Comparison of ENCODE assay signal across 30 mouse cellular contexts in the genomic region with DNA sequence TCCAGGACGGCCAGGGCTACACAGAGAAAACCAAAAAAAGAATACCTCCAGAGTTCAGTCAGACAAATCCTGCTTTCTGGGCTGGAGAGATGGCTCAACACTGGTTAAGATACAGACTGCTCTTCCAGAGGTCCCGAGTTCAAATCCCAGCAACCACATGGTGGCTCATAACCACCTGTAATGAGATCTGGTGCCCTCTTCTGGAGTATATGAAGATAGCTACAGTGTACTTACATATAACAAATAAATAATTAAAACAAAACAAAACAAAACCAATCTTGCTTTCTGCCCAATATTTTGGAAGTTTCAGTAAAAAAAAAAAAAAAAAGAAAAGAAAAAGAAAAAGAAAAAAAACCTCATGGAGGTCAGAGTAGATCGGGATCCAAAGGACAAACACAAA. TPM values are rescaled to one million over a fixed set of nuclear protein-coding genes. Genes with fewer than 3 reads are reported as not detected.
DNase-seq lines count a peak whose midpoint lies in the region; ATAC-seq and TF ChIP-seq lines count a peak whose summit lies in the region.
"Had no signal": no experiment of that assay in that cellular context is flagged by ENCODE, and none has a peak within 500 bp of the region (broad histone marks: within the 10 kb centered on the region; RNA-seq: fewer than 3 reads in every experiment).

No protein-coding gene starts in this region.

- H3K27me3 ChIP-seq in heart, adult 2 months (ENCODE audit: control insufficient read depth, insufficient read depth, low read length), result no peaks in the 10 kb centered on the region
- no peaks in the 10 kb centered on the region for H3K27me3 ChIP-seq in liver, postnatal 0 days (ENCODE audit: insufficient read depth, low read length)
- H3K27me3 ChIP-seq: heart, embryonic 15.5 days; hindbrain, embryonic 13.5 days; limb, embryonic 12.5 days; megakaryocyte, embryonic 14.5 days; midbrain, embryonic 12.5 days had no signal

- H3K4me2 ChIP-seq in liver, postnatal 0 days (ENCODE audit: low read depth, low read length), result no peak overlapping the region
- H3K4me2 ChIP-seq: heart, embryonic 15.5 days; hindbrain, embryonic 13.5 days; limb, embryonic 12.5 days; liver, embryonic 11.5 days; midbrain, embryonic 12.5 days had no signal

- TF ChIP-seq EP300 in heart, adult 2 months (IDR thresholded peaks at IDR 0.05; ENCODE audit: insufficient read depth, low read depth, low read length), result no peak
- no peak for TF ChIP-seq EP300 in liver, postnatal 0 days (IDR thresholded peaks at IDR 0.05; ENCODE audit: low read depth)

- H3K9me3 ChIP-seq in liver, postnatal 0 days (ENCODE audit: low read length), result no peaks in the 10 kb centered on the region
- H3K9me3 ChIP-seq: heart, embryonic 10.5 days; heart, embryonic 15.5 days; hindbrain, embryonic 13.5 days; limb, embryonic 12.5 days; megakaryocyte, embryonic 14.5 days; midbrain, embryonic 12.5 days had no signal

- H3K79me2 ChIP-seq in heart, adult 2 months (replicated peaks; ENCODE audit: control insufficient read depth, insufficient read depth, low read length), result 0 out of 2 replicates have a peak, but pooled peaks cover 2% of the 10 kb centered on the region

- no peak overlapping the region for H3K9ac ChIP-seq in heart, adult 2 months (ENCODE audit: low read depth, low read length)
- H3K9ac ChIP-seq in liver, postnatal 0 days (replicated peaks), result no peak overlapping the region
- H3K9ac ChIP-seq: heart, embryonic 15.5 days; hindbrain, embryonic 13.5 days; limb, embryonic 12.5 days; midbrain, embryonic 12.5 days had no signal

- no peak overlapping the region for H3K4me3 ChIP-seq in heart, adult 2 months
- no peak overlapping the region for H3K4me3 ChIP-seq in liver, postnatal 0 days (ENCODE audit: low read depth, low read length)
- H3K4me3 ChIP-seq: erythroblast, embryonic 14.5 days; heart, embryonic 10.5 days; heart, embryonic 15.5 days; hindbrain, embryonic 13.5 days; limb, embryonic 12.5 days; megakaryocyte, embryonic 14.5 days; midbrain, embryonic 12.5 days had no signal

- H3K36me3 ChIP-seq in heart, adult 2 months (ENCODE audit: control insufficient read depth, insufficient read depth, low read length), result no peaks in the 10 kb centered on the region
- H3K36me3 ChIP-seq in liver, postnatal 0 days (replicated peaks; ENCODE audit: insufficient read depth, low read length), result peaks cover 44% of the 10 kb centered on the region

- 97% methylated on average over 3 of the region's 3 CpGs for WGBS in heart, adult 2 months
- WGBS in liver, postnatal 0 days (ENCODE audit: insufficient replicate concordance), result 84% methylated on average over 3 of the region's 3 CpGs

- H3K4me1 ChIP-seq in heart, adult 2 months (ENCODE audit: control insufficient read depth, insufficient read depth, low read length), result peaks cover 5% of the 10 kb centered on the region
- H3K4me1 ChIP-seq in liver, postnatal 0 days (ENCODE audit: insufficient read depth), result 0 out of 2 replicates have a peak, but pooled peaks cover 4% of the 10 kb centered on the region
- H3K4me1 ChIP-seq: hindbrain, embryonic 13.5 days; limb, embryonic 12.5 days; midbrain, embryonic 12.5 days had no signal

- intact Hi-C loops in heart, adult 2 months (cut with DNase I), result no loop called here
- intact Hi-C loops in heart, postnatal 10 days (cut with DNase I), result no loop called here

- TF ChIP-seq POLR2A in heart, adult 2 months (IDR thresholded peaks at IDR 0.05; ENCODE audit: insufficient read depth, low read depth, low read length), result no peak

- ATAC-seq in liver, postnatal 0 days, result no peak
- no peak for ATAC-seq in megakaryocyte progenitor cell, adult 5-6 weeks (replicated peaks; ENCODE audit: poor library complexity)
- ATAC-seq: forebrain, embryonic 16.5 days had no signal

- no peak overlapping the region for H3K27ac ChIP-seq in heart, adult 2 months
- H3K27ac ChIP-seq in liver, postnatal 0 days (ENCODE audit: low read depth), result no peak overlapping the region
- H3K27ac ChIP-seq: heart, embryonic 10.5 days; heart, embryonic 15.5 days; hindbrain, embryonic 13.5 days; limb, embryonic 12.5 days; midbrain, embryonic 12.5 days had no signal

- peak; percentile 41 for TF ChIP-seq CTCF in heart, adult 2 months (IDR thresholded peaks at IDR 0.05)
- TF ChIP-seq CTCF in liver, postnatal 0 days (IDR thresholded peaks at IDR 0.05; ENCODE audit: low read depth), result peak; percentile 4; the same call in 1 of the 2 replicates

- DNase-seq in heart, adult 2 months, result no peak
- DNase-seq in heart, postnatal 10 days, result no peak
- no peak for DNase-seq in liver, postnatal 0 days
- no peak for DNase-seq in liver
- DNase-seq in CD4-positive helper T cell, adult 2 months (ENCODE audit: low read depth, low spot score), result peak; percentile 26
- peak; percentile 62 for DNase-seq in R1 (ENCODE audit: low read depth, low spot score)
- no peak for DNase-seq in frontal cortex, postnatal 10 days (ENCODE audit: low spot score in 2 of 2)
- DNase-seq: adrenal gland, postnatal 25 days; B cell, adult 2 months; cerebellum, adult 18-20 months; cerebellum, postnatal 10 days; gastrocnemius, postnatal 14 days; heart, postnatal 36 days; kidney, adult 11 months; kidney, postnatal 36 days; lung, postnatal 36 days; right cerebral cortex, postnatal 25 days; spleen, adult 18-20 months; thymus, adult 18-20 months; thymus, postnatal 36 days had no signal

RNA-seq across cellular contexts. Expression of gene Mrps7, which starts 8.5 kb away (rescaled TPM):
- 10 to 100 TPM; 74.6 to 80.1 TPM for total RNA-seq in heart, adult 2 months (2021)
- polyA plus RNA-seq in heart, adult 2 months (2012; rRNA removed), result 33.9 and 40.2 TPM in 2 replicates
- total RNA-seq in heart, postnatal 10 days (2021), result 10 to 100 TPM; 60.2 to 72.5 TPM
- polyA plus RNA-seq in liver, postnatal 0 days (2015; fragmentation: Nextera tagmentation; extraction: Ambion mirVana), result 46.4 and 48.9 TPM in 2 replicates
- total RNA-seq in megakaryocyte progenitor cell, adult 5-6 weeks (2015), result 56.9 and 63.7 TPM in 2 replicates
- total RNA-seq in megakaryocyte progenitor cell, adult 5-6 weeks (2017), result 43.2 and 50.3 TPM in 2 replicates

RNA-seq across cellular contexts. Expression of gene Gga3, which starts 8.6 kb away (rescaled TPM):
- total RNA-seq in heart, adult 2 months (2021), result 10 to 100 TPM; 16.5 to 20.3 TPM
- polyA plus RNA-seq in heart, adult 2 months (2012; rRNA removed), result 15.4 and 17.1 TPM in 2 replicates
- 10 to 100 TPM; 17.9 to 21.0 TPM for total RNA-seq in heart, postnatal 10 days (2021)
- polyA plus RNA-seq in liver, postnatal 0 days (2015; fragmentation: Nextera tagmentation; extraction: Ambion mirVana), result 3.0 and 3.5 TPM in 2 replicates
- total RNA-seq in megakaryocyte progenitor cell, adult 5-6 weeks (2015), result 27.9 and 28.3 TPM in 2 replicates
- 17.0 and 40.0 TPM in 2 replicates for total RNA-seq in megakaryocyte progenitor cell, adult 5-6 weeks (2017)

RNA-seq across cellular contexts. Expression of gene Mif4gd, which starts 17.6 kb away (rescaled TPM):
- total RNA-seq in heart, adult 2 months (2021), result 10 to 100 TPM; 51.3 to 54.7 TPM
- 94.0 and 123 TPM in 2 replicates for polyA plus RNA-seq in heart, adult 2 months (2012; rRNA removed)
- 10 to 100 TPM; 37.6 to 38.8 TPM for total RNA-seq in heart, postnatal 10 days (2021)
- 37.9 and 39.9 TPM in 2 replicates for polyA plus RNA-seq in liver, postnatal 0 days (2015; fragmentation: Nextera tagmentation; extraction: Ambion mirVana)
- 20.4 and 27.4 TPM in 2 replicates for total RNA-seq in megakaryocyte progenitor cell, adult 5-6 weeks (2015)
- 17.7 and 23.0 TPM in 2 replicates for total RNA-seq in megakaryocyte progenitor cell, adult 5-6 weeks (2017)

RNA-seq across cellular contexts. Expression of gene Nup85, which starts 31.0 kb away (rescaled TPM):
- 10 to 100 TPM; 19.8 to 20.2 TPM for total RNA-seq in heart, adult 2 months (2021)
- polyA plus RNA-seq in heart, adult 2 months (2012; rRNA removed), result 28.0 and 44.1 TPM in 2 replicates
- 10 to 100 TPM; 27.0 to 28.1 TPM for total RNA-seq in heart, postnatal 10 days (2021)
- 41.8 and 46.0 TPM in 2 replicates for polyA plus RNA-seq in liver, postnatal 0 days (2015; fragmentation: Nextera tagmentation; extraction: Ambion mirVana)
- total RNA-seq in megakaryocyte progenitor cell, adult 5-6 weeks (2015), result 131 and 149 TPM in 2 replicates
- total RNA-seq in megakaryocyte progenitor cell, adult 5-6 weeks (2017), result 131 and 147 TPM in 2 replicates

RNA-seq across cellular contexts. Expression of gene Slc25a19, which starts 32.9 kb away (rescaled TPM):
- total RNA-seq in heart, adult 2 months (2021), result 10 to 100 TPM; 32.9 to 40.7 TPM
- polyA plus RNA-seq in heart, adult 2 months (2012; rRNA removed), result 97.1 and 106 TPM in 2 replicates
- total RNA-seq in heart, postnatal 10 days (2021), result 10 to 100 TPM; 40.3 to 41.1 TPM
- 6.1 and 6.9 TPM in 2 replicates for polyA plus RNA-seq in liver, postnatal 0 days (2015; fragmentation: Nextera tagmentation; extraction: Ambion mirVana)
- total RNA-seq in megakaryocyte progenitor cell, adult 5-6 weeks (2015), result 8.7 and 10.2 TPM in 2 replicates
- total RNA-seq in megakaryocyte progenitor cell, adult 5-6 weeks (2017), result 15.2 and 18.2 TPM in 2 replicates

Comparison
In these comparisons a context has a peak if more than half of its experiments do, and no peak if none do; other contexts are left out.
1. DNase-seq: peak in CD4-positive helper T cell, adult 2 months (single experiment) and R1 (single experiment); none in heart, adult 2 months (0 of 2), heart, postnatal 10 days (0 of 2), liver, postnatal 0 days (single experiment), liver (single experiment) and frontal cortex, postnatal 10 days (0 of 2).